Mouse (Mus musculus) testis, adult 2 months (tissue): ENCODE data around the gene Atp4a.

Source experiments
- CTCF ChIP-seq: fragments of 200-500 bp; IDR thresholded peaks from 2 replicates; pipeline ENCODE4 v1.5.1; 2012; ENCODE audit warnings: low read depth, mild to moderate bottlenecking, inconsistent platforms, low read length, moderate library complexity; ENCODE audit not compliant: control insufficient read depth, insufficient read depth, insufficient replicate concordance
- POLR2A ChIP-seq: fragments of 200-500 bp; IDR thresholded peaks from 2 replicates; pipeline ENCODE4 v1.6.1; 2012; ENCODE audit warnings: low read depth, mild to moderate bottlenecking, inconsistent platforms, low read length, moderate library complexity; ENCODE audit not compliant: control insufficient read depth

DNA sequence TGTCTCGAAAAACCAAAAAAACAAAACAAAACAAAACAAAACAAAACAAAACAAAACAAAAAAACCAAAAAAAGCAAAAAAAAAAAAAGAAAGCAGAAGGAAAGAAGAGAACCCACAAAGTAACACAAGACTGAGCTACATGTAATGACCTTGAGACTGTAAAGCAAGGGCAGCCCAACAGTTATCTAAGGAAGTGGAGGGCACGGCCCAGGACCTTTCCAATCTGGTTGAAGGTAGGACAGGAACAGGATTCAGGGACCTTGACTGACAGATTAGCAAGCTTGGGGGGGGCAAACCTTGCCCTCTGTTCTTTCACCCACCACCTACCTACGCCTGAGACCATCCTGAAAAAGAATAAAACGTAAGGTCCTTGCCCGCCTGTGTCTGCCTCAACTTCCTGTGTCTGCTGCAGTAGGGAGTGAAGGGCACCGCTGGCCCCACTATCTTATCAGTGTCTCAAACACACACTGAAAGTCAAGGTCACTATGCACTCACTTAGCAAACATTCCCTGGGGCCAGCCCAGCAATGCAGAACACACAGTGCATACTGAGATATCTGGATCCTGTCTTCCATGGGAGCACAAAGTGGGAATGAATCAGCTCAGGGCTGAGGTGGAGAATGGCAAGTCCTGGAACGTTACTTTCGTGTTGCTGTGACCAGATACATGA, 5.7 kb upstream of the Atp4a start:
- TF ChIP-seq POLR2A (no peak), CTCF (no peak)
